Mouse (Mus musculus): ENCODE results near the gene Mgme1.

Gene Mgme1

DNA sequence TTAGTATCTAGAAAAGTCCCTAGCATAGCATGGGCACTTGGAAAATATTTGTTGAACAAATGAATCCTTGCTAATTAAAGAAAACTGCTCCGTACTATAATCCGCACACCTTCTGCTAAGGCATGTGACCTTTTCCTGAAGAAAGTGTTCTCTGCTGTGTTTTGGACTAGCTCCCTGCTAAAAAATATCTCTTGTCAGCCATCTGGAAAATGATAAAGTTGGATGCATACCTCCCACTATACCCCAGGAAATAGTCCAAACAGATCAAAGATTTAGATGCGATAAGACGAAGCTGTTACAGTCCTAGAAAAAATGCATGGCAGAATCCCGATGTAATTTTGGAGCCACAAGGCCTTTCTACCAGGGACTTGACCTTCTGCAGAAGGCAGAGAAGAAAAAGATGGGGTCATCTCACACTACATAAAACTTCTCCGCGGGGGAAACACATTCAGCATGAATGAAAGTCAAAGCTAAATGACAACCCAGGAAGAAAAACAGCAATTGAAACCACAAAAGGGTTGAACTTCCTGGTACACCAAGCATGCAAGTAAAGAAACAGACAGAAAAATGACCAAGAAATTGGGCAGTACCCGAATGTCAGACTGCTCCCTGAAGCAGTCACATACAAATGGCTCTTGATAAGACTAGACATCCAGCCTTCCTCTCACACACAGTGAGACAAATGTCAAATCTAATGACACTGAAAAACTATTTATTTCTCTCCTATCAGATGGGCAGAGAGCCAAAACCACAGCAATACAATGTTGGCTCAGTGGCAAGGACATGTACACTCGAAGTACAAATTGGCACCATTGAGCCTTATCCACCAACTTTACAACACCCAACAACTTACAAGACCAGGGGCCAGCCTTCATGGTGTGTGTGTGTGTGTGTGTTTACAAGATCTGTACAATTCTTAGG lies 29.5 kb downstream of the Mgme1 start:
- peak in 1 of 2 experiments; percentile 11 for DNase-seq (ENCODE audit: low read depth in 2 of 2, low spot score in 2 of 2)

GRCm38 (mm10) chr2:144301101-144301500 lies 30.6 kb downstream of the Mgme1 start:
- no peak for DNase-seq (ENCODE audit: low read depth in 2 of 2, low spot score in 2 of 2)

DNA sequence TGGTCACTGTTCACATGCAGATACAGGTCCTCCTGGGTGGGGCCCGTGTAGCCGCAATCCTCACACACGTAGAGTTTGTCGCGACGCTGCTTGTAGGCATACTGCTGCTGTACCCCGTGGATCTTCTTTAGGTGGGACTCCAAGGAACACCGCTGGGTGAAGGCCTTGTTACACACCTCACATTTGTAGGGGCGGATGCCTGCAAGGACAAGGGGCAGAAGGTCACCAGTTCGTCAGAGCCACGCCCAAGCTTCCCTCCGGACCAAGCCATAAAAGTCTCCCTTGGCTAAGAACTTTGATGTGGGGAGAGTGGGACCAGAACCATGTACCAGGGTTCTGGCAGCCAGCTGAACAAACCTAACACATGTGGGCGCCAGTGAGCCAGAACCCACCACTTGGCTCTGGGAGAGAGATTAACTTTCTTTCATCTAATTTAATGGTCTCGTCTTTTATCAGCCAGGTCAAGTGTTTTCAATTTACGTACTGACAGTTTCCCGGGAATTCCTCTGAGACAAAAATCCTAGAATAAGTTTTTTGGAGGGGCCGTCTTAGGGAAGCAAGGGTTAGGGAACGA lies 35.3 kb downstream of the Mgme1 start:
- DNase-seq (ENCODE audit: low read depth in 2 of 2, low spot score in 2 of 2) = no peak

DNA sequence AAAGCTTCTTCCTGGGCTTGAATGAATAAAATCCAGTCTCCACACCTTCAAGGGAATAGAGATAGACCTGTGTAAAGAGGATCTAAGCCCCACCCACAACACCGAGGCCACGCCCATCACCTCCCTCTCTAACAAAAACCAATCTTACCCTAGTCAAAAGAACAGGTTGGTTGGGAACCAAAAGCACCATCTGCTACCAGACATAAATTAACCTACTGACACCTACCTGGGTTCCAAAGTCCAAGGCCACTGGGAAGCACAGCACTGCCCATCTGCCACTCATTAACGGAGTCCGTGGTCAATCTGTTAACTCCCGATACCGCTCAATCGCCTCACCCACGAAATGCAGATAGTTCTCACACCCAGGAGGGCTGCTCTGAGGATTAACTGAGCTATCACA lies 38.1 kb downstream of the Mgme1 start:
- DNase-seq (ENCODE audit: low read depth in 2 of 2, low spot score in 2 of 2) = no peak

- DNase-seq (ENCODE audit: low read depth in 2 of 2, low spot score in 2 of 2) = no peak
These were observed 39.8 kb downstream of the Mgme1 start for GRCm38 (mm10) chr2:144310273-144310672.

GRCm38 (mm10) chr2:144311372-144311771 lies 40.9 kb downstream of the Mgme1 start:
- no peak for DNase-seq (ENCODE audit: low read depth in 2 of 2, low spot score in 2 of 2)

- DNase-seq (ENCODE audit: low read depth in 2 of 2, low spot score in 2 of 2) = no peak
These were observed 53.8 kb downstream of the Mgme1 start for GRCm38 (mm10) chr2:144324218-144324617.

DNA sequence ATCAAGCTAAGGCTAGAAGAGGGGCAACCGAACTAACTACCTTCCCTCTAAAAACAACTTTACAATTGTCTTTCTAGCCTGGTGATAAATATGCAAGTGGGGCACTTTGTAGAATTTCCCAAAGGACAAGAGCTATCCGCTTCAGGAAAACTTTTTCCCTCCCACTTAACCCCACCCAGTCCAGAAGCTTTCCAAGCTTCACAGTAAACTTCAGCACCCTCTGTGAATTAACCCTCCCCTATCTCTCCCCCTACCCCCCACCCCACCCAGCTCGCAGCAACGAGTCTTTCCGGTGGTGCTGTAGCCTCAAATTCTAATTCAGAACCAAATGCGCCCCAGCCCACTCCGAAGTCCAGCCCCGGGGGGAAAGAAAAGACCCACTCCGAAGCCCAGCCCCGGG lies 59.0 kb downstream of the Mgme1 start:
- no peak for DNase-seq (ENCODE audit: low read depth in 2 of 2, low spot score in 2 of 2)

DNA sequence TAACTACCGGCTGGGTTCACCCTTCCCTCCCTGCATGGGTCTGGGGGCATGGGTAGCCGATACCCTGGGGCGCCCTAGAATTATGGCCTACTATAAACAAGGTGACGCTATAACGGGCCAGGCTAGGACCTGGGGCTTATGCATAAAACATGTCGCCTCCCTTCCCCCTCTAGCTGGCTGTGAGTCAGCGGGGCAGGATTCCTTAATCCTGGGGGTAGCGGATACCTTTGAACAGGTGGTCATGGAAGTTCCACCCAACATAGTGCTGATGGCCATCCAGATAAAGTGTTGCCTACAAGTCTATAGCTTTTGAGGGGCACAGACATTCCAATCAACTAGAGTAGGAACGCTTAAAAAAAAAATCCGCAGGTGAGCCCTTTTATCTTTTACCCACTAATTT lies 59.5 kb downstream of the Mgme1 start:
- no peak for DNase-seq (ENCODE audit: low read depth in 2 of 2, low spot score in 2 of 2)

- DNase-seq (ENCODE audit: low read depth in 2 of 2, low spot score in 2 of 2) = no peak
These were observed 60.0 kb downstream of the Mgme1 start for GRCm38 (mm10) chr2:144330352-144330959.

Measured in CD8-positive naive resting alpha-beta T cell, adult 2 months (primary cell).